25 mouse cellular contexts compared by ENCODE assay signal in the genomic region with DNA sequence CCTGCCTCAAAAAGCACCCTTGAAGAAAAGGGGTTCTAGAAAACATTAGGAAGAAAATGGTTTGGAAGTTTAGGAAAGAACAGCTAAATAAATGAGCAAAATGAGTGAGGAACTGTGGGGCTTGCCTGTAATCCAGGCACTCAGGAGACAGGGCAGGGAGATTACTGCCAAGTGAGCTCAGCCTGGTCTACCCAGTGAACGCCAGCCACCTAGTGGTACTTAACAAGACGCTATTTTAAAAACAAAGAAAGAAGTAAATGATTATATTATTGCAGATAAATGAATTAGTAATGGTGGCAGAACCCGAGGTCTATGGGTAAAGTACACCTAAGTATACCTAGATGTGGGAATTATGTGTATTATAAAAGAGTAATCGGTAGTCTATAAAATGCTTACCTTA.
A peak's percentile ranks its signal among the peaks of the same experiment; 100 is the strongest.
DNase-seq lines count a peak whose midpoint lies in the region; ATAC-seq and TF ChIP-seq lines count a peak whose summit lies in the region.
"Had no signal": no experiment of that assay in that cellular context is flagged by ENCODE, and none has a peak within 500 bp of the region (broad histone marks: within the 10 kb centered on the region; RNA-seq: fewer than 3 reads in every experiment).

No protein-coding gene starts in this region.

- no peaks in the 10 kb centered on the region for H3K36me3 ChIP-seq in heart, adult 2 months (ENCODE audit: control insufficient read depth, insufficient read depth, low read length)
- H3K36me3 ChIP-seq: embryonic facial prominence, embryonic 15.5 days; heart, embryonic 10.5 days; lung, embryonic 15.5 days; neural tube, embryonic 15.5 days; stomach, embryonic 15.5 days had no signal

- in situ Hi-C loops in Patski (cut with MboI; ENCODE audit: low pct_unique_long_range_greater_than_20kb) = no loop called here

- H3K9ac ChIP-seq in heart, adult 2 months (ENCODE audit: low read depth, low read length) = no peak overlapping the region
- H3K9ac ChIP-seq: embryonic facial prominence, embryonic 15.5 days; liver, embryonic 14.5 days; lung, embryonic 15.5 days; neural tube, embryonic 15.5 days; stomach, embryonic 15.5 days had no signal

- intact Hi-C loops in heart, adult 2 months (cut with DNase I) = no loop called here

- no peaks in the 10 kb centered on the region for H3K4me1 ChIP-seq in heart, adult 2 months (ENCODE audit: control insufficient read depth, insufficient read depth, low read length)
- H3K4me1 ChIP-seq: embryonic facial prominence, embryonic 15.5 days; lung, embryonic 15.5 days; neural tube, embryonic 15.5 days; stomach, embryonic 15.5 days had no signal

- H3K27me3 ChIP-seq in heart, adult 2 months (ENCODE audit: control insufficient read depth, insufficient read depth, low read length) = no peaks in the 10 kb centered on the region
- H3K27me3 ChIP-seq in Patski = no peaks in the 10 kb centered on the region
- H3K27me3 ChIP-seq: embryonic facial prominence, embryonic 15.5 days; lung, embryonic 15.5 days; neural tube, embryonic 15.5 days; stomach, embryonic 15.5 days had no signal

- 65% methylated on average over 4 of the region's 4 CpGs for WGBS in heart, adult 2 months

- TF ChIP-seq CTCF in heart, adult 2 months (IDR thresholded peaks at IDR 0.05) = peak; percentile 37
- TF ChIP-seq CTCF in layer of hippocampus, adult 2 months (conservative IDR thresholded peaks at IDR 0.05) = peak; percentile 74
- peak; percentile 17 for TF ChIP-seq CTCF in Patski (IDR thresholded peaks at IDR 0.05)
- no peak for TF ChIP-seq CTCF in brain, embryonic 14.5 days (IDR thresholded peaks at IDR 0.05; ENCODE audit: borderline replicate concordance, extremely low read depth, insufficient read depth, insufficient read length)

- TF ChIP-seq EP300 in heart, adult 2 months (IDR thresholded peaks at IDR 0.05; ENCODE audit: insufficient read depth, low read depth, low read length) = no peak

- no peaks in the 10 kb centered on the region for H3K79me2 ChIP-seq in heart, adult 2 months (replicated peaks; ENCODE audit: control insufficient read depth, insufficient read depth, low read length)

- no peak for TF ChIP-seq POLR2A in heart, adult 2 months (IDR thresholded peaks at IDR 0.05; ENCODE audit: insufficient read depth, low read depth, low read length)
- TF ChIP-seq POLR2A in brain, embryonic 14.5 days (IDR thresholded peaks at IDR 0.05; ENCODE audit: borderline replicate concordance, extremely low read depth, insufficient read depth, insufficient read length, poor library complexity, severe bottlenecking) = no peak

- no peak overlapping the region for H3K4me3 ChIP-seq in heart, adult 2 months
- no peak overlapping the region for H3K4me3 ChIP-seq in layer of hippocampus, adult 2 months
- H3K4me3 ChIP-seq: embryonic facial prominence, embryonic 15.5 days; heart, embryonic 10.5 days; lung, embryonic 15.5 days; neural tube, embryonic 15.5 days; stomach, embryonic 15.5 days had no signal

- CTCF ChIA-PET in Patski (lab: Charles Lee) = no interaction called here

- POLR2A ChIA-PET in Patski (lab: Charles Lee) = interaction anchor here (0.6 kb wide), 1 partner anchor 71 kb away, joined by 3 read pairs; no protein-coding TSS in a partner anchor

- no peak overlapping the region for H3K27ac ChIP-seq in heart, adult 2 months
- H3K27ac ChIP-seq in layer of hippocampus, adult 2 months = no peak overlapping the region
- H3K27ac ChIP-seq: embryonic facial prominence, embryonic 15.5 days; heart, embryonic 10.5 days; liver, embryonic 14.5 days; lung, embryonic 15.5 days; neural tube, embryonic 15.5 days; stomach, embryonic 15.5 days had no signal

- no peak for ATAC-seq in Patski
- ATAC-seq: forebrain, embryonic 14.5 days; hindbrain, embryonic 16.5 days had no signal

- no peak for DNase-seq in heart, adult 2 months
- DNase-seq in heart, adult 9 months (ENCODE audit: low spot score in 2 of 2) = no peak
- DNase-seq in layer of hippocampus, adult 2 months (ENCODE audit: low spot score in 2 of 2) = no peak
- no peak for DNase-seq in layer of hippocampus, postnatal 10 days (ENCODE audit: low spot score in 2 of 2)
- DNase-seq in Patski (ENCODE audit: low read depth, low spot score) = no peak
- DNase-seq in brain, embryonic 14.5 days (ENCODE audit: low read depth) = peak; percentile 54
- DNase-seq in thymus, postnatal 0 days (ENCODE audit: low spot score) = no peak
- DNase-seq: adrenal gland, postnatal 14 days; cerebellum, postnatal 36 days; gastrocnemius, postnatal 25 days; kidney, adult 2 months; kidney, postnatal 10 days; lung, postnatal 4 days; right cerebral cortex, adult 18-20 months; right cerebral cortex, postnatal 4 days; thymus, adult 18-20 months; thymus, postnatal 4 days had no signal
